Mouse (Mus musculus): ENCODE data around the gene Stum.
"Not testable (repeated sequence)": the region's sequence is repeated elsewhere in the genome, so short reads cannot be mapped to it uniquely, and the experiment has no call there.

Stum gene

DNA sequence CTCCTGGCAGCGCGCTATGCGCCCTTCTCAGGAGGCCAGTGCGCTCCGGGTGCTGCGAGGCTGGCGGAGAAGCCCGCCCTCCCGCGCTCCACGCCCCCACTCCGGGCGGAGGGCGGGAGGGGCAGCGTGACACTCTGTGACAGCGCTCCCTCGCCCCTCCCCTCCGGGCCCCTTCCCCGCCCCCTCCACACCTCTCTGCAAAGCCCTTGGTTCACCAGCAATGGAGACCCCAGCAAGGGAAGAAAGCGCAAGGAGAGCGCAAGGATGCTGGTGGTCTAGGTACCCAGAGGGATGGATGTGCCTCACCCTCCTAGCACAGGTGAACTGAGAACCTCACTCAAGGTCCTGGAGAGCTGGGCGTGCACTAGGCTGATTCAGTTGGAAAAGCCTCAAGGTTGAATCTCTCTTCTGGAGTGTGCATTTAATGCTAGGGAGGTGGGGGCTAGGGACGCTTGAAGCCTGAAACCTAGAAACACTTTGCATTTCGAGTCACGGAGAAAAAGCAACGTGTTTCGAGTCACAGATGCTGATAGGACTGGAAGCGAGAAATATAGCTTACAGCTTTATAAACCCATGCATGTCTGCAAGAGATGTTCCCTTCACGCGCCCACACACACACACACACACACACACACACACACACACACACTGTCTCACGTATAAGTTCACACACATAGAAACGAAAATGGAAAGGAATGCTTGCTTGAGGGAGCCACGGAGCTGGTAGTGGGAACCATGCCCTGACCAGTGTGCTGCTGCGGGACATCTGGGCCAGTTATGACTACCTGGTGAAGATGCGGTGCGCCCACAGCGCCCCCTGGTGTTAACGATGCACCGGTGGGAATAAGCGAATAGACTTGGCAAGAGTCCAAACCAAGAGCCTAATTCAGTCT is at the start of gene Stum:
Gene Stum (minus strand): TSS at position 106 of the 893 bp plus-strand sequence.
- DNase-seq (ENCODE audit: low spot score), result peak; percentile 65

DNA sequence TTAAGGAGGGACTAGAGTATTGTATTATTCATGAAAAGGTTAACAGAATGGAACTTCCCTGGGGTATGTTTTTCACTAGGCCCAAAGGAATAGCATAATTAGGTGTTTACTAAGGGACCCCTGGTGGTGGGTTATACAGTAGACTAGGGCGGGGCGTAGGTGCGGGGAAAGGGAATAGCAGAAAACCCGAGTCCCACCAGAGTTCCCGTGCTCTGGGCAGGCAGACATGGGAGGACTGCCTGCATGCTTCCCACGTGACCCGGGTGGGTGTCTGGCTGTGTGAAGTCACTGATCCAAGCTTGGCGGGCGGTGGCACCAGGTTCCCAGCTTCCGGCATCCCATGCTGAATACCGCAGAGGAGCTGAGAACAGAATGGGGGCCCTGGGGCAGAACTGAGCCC is 49.4 kb upstream of the Stum start:
- DNase-seq (ENCODE audit: low spot score), result no peak

DNA sequence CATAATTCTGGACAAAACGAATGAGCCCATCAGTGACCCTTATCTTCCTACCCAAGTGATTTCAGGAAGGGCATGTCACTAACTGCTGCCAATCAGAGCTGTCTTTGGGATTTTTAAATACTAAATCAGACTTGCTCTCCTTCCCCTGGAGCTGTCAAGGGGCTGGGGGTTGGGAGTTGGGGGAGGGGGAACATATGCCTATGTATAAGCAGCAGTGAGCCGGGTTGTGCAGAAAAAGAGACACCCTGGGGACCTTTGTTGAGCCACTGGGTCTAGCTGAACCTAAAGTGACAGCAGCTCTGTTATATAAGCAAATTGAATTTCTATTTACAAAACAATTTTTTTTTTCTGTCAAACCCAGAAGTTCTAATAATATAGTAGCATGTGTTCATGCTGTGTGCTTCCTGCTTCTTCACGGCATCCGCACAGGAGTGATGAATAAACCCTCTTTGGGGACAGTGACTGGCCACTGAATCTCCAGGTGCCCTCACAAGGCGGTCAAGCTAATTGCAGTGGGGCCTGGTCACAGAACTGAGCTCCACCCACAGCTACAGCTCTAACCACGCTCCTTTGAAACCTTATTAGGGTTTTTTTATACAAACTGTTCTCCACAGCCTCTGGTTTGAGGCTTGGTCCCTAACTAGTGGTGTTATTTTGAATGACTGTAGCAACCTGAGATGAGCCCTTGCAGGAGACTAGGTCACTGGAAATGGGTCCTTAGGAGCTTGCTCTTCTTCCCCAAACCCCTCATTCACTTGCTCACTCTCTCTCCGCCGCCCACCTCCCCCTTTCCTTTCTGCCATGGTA is 47.4 kb upstream of the Stum start:
- no peak for DNase-seq (ENCODE audit: low spot score)

GRCm38 (mm10) chr1:180529847-180530246 is 46.5 kb upstream of the Stum start:
- DNase-seq (ENCODE audit: low spot score), result no peak

- DNase-seq (ENCODE audit: low spot score), result no peak
Observed at GRCm38 (mm10) chr1:180525301-180525700, 42.0 kb upstream of the Stum start.

GRCm38 (mm10) chr1:180523320-180523719 is 40.0 kb upstream of the Stum start:
- DNase-seq (ENCODE audit: low spot score), result no peak

DNA sequence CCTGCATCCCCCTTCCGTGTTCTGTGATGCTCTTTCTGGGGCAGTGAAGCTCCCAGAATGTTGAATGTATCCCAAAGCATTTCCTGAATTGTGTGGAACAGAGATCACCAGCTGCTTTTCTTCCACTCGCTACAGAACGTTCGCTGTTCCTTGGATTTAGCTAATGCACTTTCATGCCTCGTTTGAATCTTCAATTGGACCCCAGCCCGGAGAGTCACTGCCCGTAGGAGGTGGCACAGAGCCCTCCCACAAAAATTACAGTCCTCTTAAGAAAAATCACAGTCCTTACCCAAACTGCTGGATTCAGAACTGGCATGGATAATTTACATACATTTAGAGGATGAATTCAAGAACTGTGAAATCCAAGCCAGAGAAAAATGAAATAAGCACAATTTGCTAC is 36.9 kb upstream of the Stum start:
- DNase-seq (ENCODE audit: low spot score), result no peak

GRCm38 (mm10) chr1:180519520-180519919 is 36.2 kb upstream of the Stum start:
- no peak for DNase-seq (ENCODE audit: low spot score)

DNA sequence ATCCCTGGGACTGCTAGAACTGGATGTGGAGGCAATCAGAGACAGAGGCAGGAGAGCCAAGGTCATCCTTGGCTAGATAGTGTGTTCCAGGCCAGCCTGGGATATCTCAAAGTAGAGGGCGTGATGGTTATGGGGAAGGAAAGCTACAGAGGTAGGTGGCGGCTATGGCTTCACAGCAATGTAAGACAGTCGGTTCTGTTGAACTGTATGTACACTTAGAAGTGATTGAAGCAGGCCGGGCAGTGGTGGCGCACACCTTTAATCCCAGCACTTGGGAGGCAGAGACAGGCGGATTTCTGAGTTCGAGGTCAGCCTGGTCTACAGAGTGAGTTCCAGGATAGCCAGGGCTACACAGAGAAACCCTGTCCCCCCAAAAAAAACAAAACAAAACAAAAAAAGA is 35.6 kb upstream of the Stum start:
- not testable (repeated sequence) for DNase-seq (ENCODE audit: low spot score)

GRCm38 (mm10) chr1:180518412-180518811 is 35.1 kb upstream of the Stum start:
- DNase-seq (ENCODE audit: low spot score), result no peak

DNA sequence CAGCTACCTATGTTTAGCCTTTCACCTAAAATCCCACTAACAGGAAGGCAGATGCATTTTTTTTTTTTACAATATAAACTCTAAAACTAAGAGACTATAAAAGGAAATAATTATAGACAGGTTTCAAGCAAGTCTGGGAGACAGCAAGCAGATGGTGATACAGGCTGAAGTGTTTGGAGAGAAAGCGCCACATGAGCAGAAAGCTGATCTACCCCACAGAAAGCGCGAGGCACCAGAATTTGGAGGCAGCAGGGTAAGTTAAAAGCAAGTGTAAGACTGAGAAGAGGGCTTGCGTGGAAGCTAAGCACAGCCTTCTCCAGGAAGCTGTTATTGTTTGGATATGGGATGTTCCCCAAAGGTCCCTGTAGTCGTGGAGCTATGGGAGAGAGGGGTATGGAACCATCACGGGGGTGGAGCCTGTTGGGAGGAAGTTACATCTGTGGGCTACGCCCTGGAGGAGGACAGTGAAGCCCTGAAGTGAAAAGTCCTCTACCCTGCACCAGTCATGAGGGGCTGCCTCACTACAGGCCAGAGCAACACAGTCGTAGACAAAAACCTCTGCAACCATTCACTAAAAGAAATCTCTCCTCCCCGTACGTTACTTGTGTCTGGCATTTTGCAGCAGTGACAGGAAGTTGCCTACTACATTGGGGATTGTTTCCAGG is 34.2 kb upstream of the Stum start:
- DNase-seq (ENCODE audit: low spot score), result no peak

DNA sequence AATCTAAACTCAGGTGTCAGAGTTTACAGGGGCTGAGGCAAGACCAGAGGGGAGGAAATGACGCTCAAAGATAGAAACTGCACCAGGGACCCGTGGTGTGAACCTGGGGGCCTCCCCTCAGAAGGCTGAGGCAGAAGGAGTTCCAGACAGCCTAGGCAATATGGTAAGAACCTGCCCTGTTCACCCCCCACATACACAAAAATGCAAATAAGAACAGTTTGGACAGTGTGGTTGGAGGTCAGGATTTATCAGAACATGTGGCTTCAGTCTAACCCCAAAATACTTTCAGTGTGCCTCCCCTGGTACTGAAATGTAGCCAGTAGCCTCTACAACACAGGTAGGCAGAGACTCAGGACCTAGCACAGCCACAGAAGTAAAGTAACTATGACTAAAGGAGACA is 30.8 kb upstream of the Stum start:
- DNase-seq (ENCODE audit: low spot score), result no peak

DNA sequence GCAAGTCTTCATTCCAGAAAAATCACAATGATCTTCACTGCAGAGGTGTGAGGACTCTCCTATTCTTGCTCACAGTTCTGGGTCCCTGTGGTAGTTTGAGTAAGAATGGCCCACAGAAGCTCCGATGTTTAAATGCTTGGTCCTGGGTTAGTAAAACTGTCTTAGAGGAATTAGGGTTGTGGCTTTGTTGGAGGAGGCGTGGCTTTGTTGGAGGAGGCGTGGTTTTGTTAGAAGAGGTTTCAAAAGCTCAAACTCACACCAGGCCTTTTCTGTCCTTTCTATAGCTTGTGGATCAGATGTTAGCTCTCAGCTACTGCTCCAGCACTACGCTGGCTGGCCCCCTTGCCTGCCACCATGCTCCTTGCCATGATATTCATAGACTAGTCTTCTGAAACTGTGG is 27.6 kb upstream of the Stum start:
- no peak for DNase-seq (ENCODE audit: low spot score)

DNA sequence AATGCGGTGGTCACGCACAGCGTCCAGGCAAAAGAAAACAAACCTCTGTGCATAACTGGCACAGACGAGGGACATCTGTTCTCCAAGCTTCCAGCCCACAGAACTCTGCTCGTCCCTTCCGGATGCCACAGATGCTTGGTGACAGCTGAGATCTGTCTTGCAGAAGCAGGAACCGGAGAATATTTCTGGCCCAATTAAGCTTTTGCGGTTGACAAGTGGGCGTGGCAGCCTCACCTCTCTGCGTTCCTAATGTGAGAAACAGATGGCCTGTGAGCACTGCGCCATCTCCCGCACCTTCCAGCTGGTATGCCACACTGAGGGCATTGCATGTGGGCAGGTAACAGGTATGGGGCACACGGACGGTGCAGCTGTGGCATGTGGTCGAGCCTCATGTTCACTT is 27.1 kb upstream of the Stum start:
- DNase-seq (ENCODE audit: low spot score), result peak; percentile 12

DNA sequence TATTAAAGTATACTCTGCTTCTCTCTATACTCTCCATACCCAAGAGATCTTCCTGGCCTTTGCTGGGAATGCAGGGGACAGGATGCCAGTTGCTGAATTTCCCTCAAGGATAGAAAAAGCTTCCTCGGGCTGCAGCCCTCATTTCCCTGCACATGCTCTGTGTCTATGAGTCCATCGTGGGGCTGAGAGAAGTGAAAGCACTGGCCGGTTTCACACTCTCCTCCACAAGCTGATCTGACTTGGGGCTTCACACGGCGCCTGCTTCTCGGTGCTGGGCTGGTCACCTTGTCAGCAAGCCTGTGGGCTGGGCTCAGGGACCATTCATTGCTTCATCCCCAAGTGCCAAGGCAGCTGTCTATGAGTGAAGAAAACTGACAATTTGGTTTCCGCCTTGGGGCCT is 25.4 kb upstream of the Stum start:
- DNase-seq (ENCODE audit: low spot score), result no peak

- DNase-seq (ENCODE audit: low spot score), result peak; percentile 18
Observed at GRCm38 (mm10) chr1:180507291-180507791, 24.0 kb upstream of the Stum start.

DNA sequence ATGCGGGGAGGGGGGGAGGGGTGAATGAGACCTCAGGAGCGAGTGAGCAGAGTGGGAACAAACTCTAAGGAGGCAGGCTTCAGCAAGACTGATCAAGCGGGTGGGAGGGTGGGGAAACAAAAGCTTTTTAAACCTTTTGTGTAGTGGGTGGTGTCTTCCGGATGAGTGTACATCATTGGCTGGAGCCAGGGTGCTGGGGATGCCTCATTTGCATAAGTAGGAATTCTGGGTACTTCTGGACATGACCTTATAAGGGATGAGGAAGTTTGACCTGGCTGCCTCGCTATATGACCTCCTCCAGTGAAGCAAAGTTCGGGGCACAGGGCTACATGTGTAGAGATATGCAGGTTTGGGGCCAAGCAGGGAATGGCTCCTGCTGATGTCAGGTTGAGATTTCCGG is 23.0 kb upstream of the Stum start:
- no peak for DNase-seq (ENCODE audit: low spot score)

- DNase-seq (ENCODE audit: low spot score), result no peak
Observed at GRCm38 (mm10) chr1:180504899-180505298, 21.6 kb upstream of the Stum start.

- no peak for DNase-seq (ENCODE audit: low spot score)
Observed at GRCm38 (mm10) chr1:180503484-180503883, 20.2 kb upstream of the Stum start.

DNA sequence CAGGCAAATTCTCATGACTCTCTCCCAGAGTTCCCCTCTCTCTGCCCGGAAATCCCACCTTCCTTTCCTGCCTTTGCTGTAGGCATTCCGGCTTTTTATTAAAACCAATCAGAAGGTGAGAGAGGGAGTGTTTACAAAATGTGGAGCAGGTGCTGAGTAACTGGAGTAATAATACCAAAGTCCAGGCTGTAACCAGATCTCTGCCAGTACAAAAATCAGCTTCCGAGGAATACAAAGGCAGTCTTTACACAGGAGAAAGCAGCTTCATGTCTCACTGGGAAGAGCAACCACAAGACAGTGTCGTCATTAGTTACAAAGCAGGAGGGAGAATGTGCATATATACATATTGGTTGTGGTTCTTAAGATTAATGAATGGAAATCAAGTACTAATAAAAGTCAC is 19.3 kb upstream of the Stum start:
- no peak for DNase-seq (ENCODE audit: low spot score)

GRCm38 (mm10) chr1:180500641-180501040 is 17.3 kb upstream of the Stum start:
- no peak for DNase-seq (ENCODE audit: low spot score)

- DNase-seq (ENCODE audit: low spot score), result no peak
Observed at GRCm38 (mm10) chr1:180500218-180500617, 16.9 kb upstream of the Stum start.
